In the genomic region with DNA sequence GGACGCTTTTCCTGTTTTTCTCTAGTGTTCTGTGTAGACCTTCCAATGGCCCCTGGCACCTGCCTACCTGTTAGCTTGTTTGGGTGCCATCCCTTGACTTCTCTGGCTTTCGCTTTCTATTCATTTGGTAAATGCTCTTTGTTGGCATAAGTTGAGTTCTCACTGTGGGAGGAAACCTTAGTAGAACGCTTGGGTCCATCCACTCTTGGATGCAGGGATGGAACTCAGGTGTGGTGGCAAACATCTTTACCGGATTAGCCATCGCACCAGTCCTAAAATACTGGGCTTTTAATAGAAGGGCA, we compare ENCODE assay signal across 8 mouse cellular contexts. TPM values are rescaled to one million over a fixed set of nuclear protein-coding genes. Genes with fewer than 3 reads are reported as not detected.
DNase-seq lines count a peak whose midpoint lies in the region; ATAC-seq and TF ChIP-seq lines count a peak whose summit lies in the region.

No protein-coding gene starts in this region.

- peak overlapping the region; percentile 82 for H3K4me2 ChIP-seq in liver, embryonic 12.5 days

- peak overlapping the region; percentile 86 for H3K4me3 ChIP-seq in cerebellum, adult 2 months (replicated peaks; ENCODE audit: insufficient read depth, low read depth, low read length)
- peak overlapping the region; percentile 94 for H3K4me3 ChIP-seq in forebrain, embryonic 10.5 days
- H3K4me3 ChIP-seq in liver, embryonic 12.5 days: peak overlapping the region; percentile 93

- TF ChIP-seq POLR2A in cerebellum, adult 2 months (IDR thresholded peaks at IDR 0.05; ENCODE audit: borderline replicate concordance, insufficient read depth, low read length): no peak

- no peak for TF ChIP-seq CTCF in cerebellum, adult 2 months (IDR thresholded peaks at IDR 0.05; ENCODE audit: borderline replicate concordance, insufficient read depth, low read depth, low read length)

- H3K4me1 ChIP-seq in cerebellum, adult 2 months (ENCODE audit: control insufficient read depth, insufficient read depth, low read length): peaks cover 7% of the 10 kb centered on the region; the same call in 1 of the 2 replicates
- peaks cover 19% of the 10 kb centered on the region for H3K4me1 ChIP-seq in forebrain, embryonic 10.5 days
- peaks cover 19% of the 10 kb centered on the region for H3K4me1 ChIP-seq in liver, embryonic 12.5 days

- no peaks in the 10 kb centered on the region for H3K27me3 ChIP-seq in cerebellum, adult 2 months (ENCODE audit: control insufficient read depth, insufficient read depth, low read length)
- no peaks in the 10 kb centered on the region for H3K27me3 ChIP-seq in forebrain, embryonic 10.5 days (ENCODE audit: poor library complexity, severe bottlenecking)
- no peaks in the 10 kb centered on the region for H3K27me3 ChIP-seq in liver, embryonic 12.5 days (replicated peaks)

- WGBS in cerebellum, adult 2 months: 2% methylated on average over 5 of the region's 5 CpGs
- 5% methylated on average over 5 of the region's 5 CpGs for WGBS in forebrain, embryonic 10.5 days
- WGBS in liver, embryonic 12.5 days (ENCODE audit: insufficient replicate concordance): 4% methylated on average over 5 of the region's 5 CpGs

- peak overlapping the region; percentile 87 for H3K9ac ChIP-seq in liver, embryonic 12.5 days

- peaks cover 34% of the 10 kb centered on the region for H3K36me3 ChIP-seq in forebrain, embryonic 10.5 days (replicated peaks)
- H3K36me3 ChIP-seq in liver, embryonic 12.5 days: peaks cover 33% of the 10 kb centered on the region

- no peak for ATAC-seq in liver, embryonic 12.5 days

- no peak for DNase-seq in cerebellum, adult 2 months
- no peak for DNase-seq in cerebellum, adult 11 months
- peak; percentile 37 for DNase-seq in 3T3-L1 (ENCODE audit: low read depth, low spot score)
- DNase-seq in forebrain, embryonic 10.5 days (ENCODE audit: extremely low spot score, low spot score): no peak
- DNase-seq in adrenal gland, adult 8-10 months: no peak
- no peak for DNase-seq in gastrocnemius, postnatal 25 days
- no peak for DNase-seq in adipocyte (ENCODE audit: low spot score)

- H3K27ac ChIP-seq in cerebellum, adult 2 months (ENCODE audit: insufficient read depth, low read length): no peak overlapping the region
- peak overlapping the region; percentile 94 for H3K27ac ChIP-seq in forebrain, embryonic 10.5 days
- peak overlapping the region; percentile 67 for H3K27ac ChIP-seq in liver, embryonic 12.5 days

- no peaks in the 10 kb centered on the region for H3K9me3 ChIP-seq in forebrain, embryonic 10.5 days
- no peaks in the 10 kb centered on the region for H3K9me3 ChIP-seq in liver, embryonic 12.5 days (replicated peaks)

RNA-seq across cellular contexts. Expression of gene Med28, which starts 0.7 kb away (rescaled TPM):
- polyA plus RNA-seq in cerebellum, adult 2 months (2012; rRNA removed): 131 and 134 TPM in 2 replicates
- 287 and 301 TPM in 2 replicates for polyA plus RNA-seq in forebrain, embryonic 10.5 days (2016; fragmentation: Nextera tagmentation; extraction: Ambion mirVana)
- 138 TPM in 2 replicates for polyA plus RNA-seq in liver, embryonic 12.5 days (2016; fragmentation: Nextera tagmentation; extraction: Ambion mirVana)
- 100 to 1,000 TPM in 3 of 4 experiments, 10 to 100 TPM in 1; 95.4 to 122 (median 111) TPM for total RNA-seq in adrenal gland, adult 8-10 months (2022)
- total RNA-seq in gastrocnemius, postnatal 25 days (2021): 10 to 100 TPM; 46.0 to 48.6 TPM

RNA-seq across cellular contexts. Expression of gene Lap3, which starts 27.6 kb away (rescaled TPM):
- 51.1 and 56.7 TPM in 2 replicates for polyA plus RNA-seq in cerebellum, adult 2 months (2012; rRNA removed)
- polyA plus RNA-seq in forebrain, embryonic 10.5 days (2016; fragmentation: Nextera tagmentation; extraction: Ambion mirVana): 114 and 116 TPM in 2 replicates
- 67.2 and 69.0 TPM in 2 replicates for polyA plus RNA-seq in liver, embryonic 12.5 days (2016; fragmentation: Nextera tagmentation; extraction: Ambion mirVana)
- 10 to 100 TPM; 48.6 to 67.8 (median 56.1) TPM for total RNA-seq in adrenal gland, adult 8-10 months (2022)
- total RNA-seq in gastrocnemius, postnatal 25 days (2021): 10 to 100 TPM; 55.6 to 57.2 TPM
